Mouse (Mus musculus): Measurements from ENCODE around the gene Acyp2. TPM values are rescaled to one million over a fixed set of nuclear protein-coding genes. Genes with fewer than 3 reads are reported as not detected.

Acyp2 gene
- 7.4 and 7.7 TPM in 2 replicates for polyA plus RNA-seq (2011; ENCODE audit: insufficient read length, low read depth, missing spikeins)

- peak within 1 kb of the TSS; percentile 59 for H3K27ac ChIP-seq (ENCODE audit: insufficient read depth, low read length)
- H3K4me3 ChIP-seq (ENCODE audit: insufficient read depth, low read length) = peak within 1 kb of the TSS; percentile 59
- no peaks in the 10 kb centered on the region for H3K4me1 ChIP-seq (ENCODE audit: control insufficient read depth, insufficient read depth, low read length)
- TF ChIP-seq CTCF (IDR thresholded peaks at IDR 0.05; ENCODE audit: borderline replicate concordance, insufficient read depth, low read length) (no peak), POLR2A (IDR thresholded peaks at IDR 0.05; ENCODE audit: low read depth, low read length) (peak; percentile 94)
Observed at GRCm38 (mm10) chr11:30649001-30649637, at the start of gene Acyp2. Acyp2 (minus strand) TSS chr11:30649587.

- Histone ChIP-seq H3K4me3 (ENCODE audit: insufficient read depth, low read length) (no peak overlapping the region), H3K27ac (ENCODE audit: insufficient read depth, low read length) (no peak overlapping the region), H3K4me1 (ENCODE audit: control insufficient read depth, insufficient read depth, low read length) (no peaks in the 10 kb centered on the region)
- TF ChIP-seq POLR2A (IDR thresholded peaks at IDR 0.05; ENCODE audit: low read depth, low read length) = no peak
- no peak for TF ChIP-seq CTCF (IDR thresholded peaks at IDR 0.05; ENCODE audit: borderline replicate concordance, insufficient read depth, low read length)
Observed at GRCm38 (mm10) chr11:30689421-30689820, 40.0 kb upstream of the Acyp2 start.

- TF ChIP-seq CTCF (IDR thresholded peaks at IDR 0.05; ENCODE audit: borderline replicate concordance, insufficient read depth, low read length) (no peak; the same call in 1 of the 2 replicates), POLR2A (IDR thresholded peaks at IDR 0.05; ENCODE audit: low read depth, low read length) (no peak)
- H3K27ac ChIP-seq (ENCODE audit: insufficient read depth, low read length) = no peak overlapping the region
Observed at GRCm38 (mm10) chr11:30676086-30676485, 26.7 kb upstream of the Acyp2 start.

GRCm38 (mm10) chr11:30672719-30673118 lies 23.3 kb upstream of the Acyp2 start:
- H3K27ac ChIP-seq (ENCODE audit: insufficient read depth, low read length) = no peak overlapping the region
- H3K4me3 ChIP-seq (ENCODE audit: insufficient read depth, low read length) = no peak overlapping the region
- H3K4me1 ChIP-seq (ENCODE audit: control insufficient read depth, insufficient read depth, low read length) = no peaks in the 10 kb centered on the region
- no peak for TF ChIP-seq POLR2A (IDR thresholded peaks at IDR 0.05; ENCODE audit: low read depth, low read length)
- TF ChIP-seq CTCF (IDR thresholded peaks at IDR 0.05; ENCODE audit: borderline replicate concordance, insufficient read depth, low read length) = no peak

More at GRCm38 (mm10) chr11:30676086-30676485, 26.7 kb upstream of the Acyp2 start:
- Histone ChIP-seq H3K4me1 (ENCODE audit: control insufficient read depth, insufficient read depth, low read length) (no peaks in the 10 kb centered on the region), H3K4me3 (ENCODE audit: insufficient read depth, low read length) (no peak overlapping the region)

GRCm38 (mm10) chr11:30663001-30663400 lies 13.6 kb upstream of the Acyp2 start:
- TF ChIP-seq CTCF (IDR thresholded peaks at IDR 0.05; ENCODE audit: borderline replicate concordance, insufficient read depth, low read length) (no peak), POLR2A (IDR thresholded peaks at IDR 0.05; ENCODE audit: low read depth, low read length) (no peak)
- Histone ChIP-seq H3K27ac (ENCODE audit: insufficient read depth, low read length) (no peak overlapping the region), H3K4me3 (ENCODE audit: insufficient read depth, low read length) (no peak overlapping the region), H3K4me1 (ENCODE audit: control insufficient read depth, insufficient read depth, low read length) (no peaks in the 10 kb centered on the region)

GRCm38 (mm10) chr11:30662591-30662990 lies 13.2 kb upstream of the Acyp2 start:
- Histone ChIP-seq H3K4me3 (ENCODE audit: insufficient read depth, low read length) (no peak overlapping the region), H3K4me1 (ENCODE audit: control insufficient read depth, insufficient read depth, low read length) (no peaks in the 10 kb centered on the region), H3K27ac (ENCODE audit: insufficient read depth, low read length) (no peak overlapping the region)
- no peak for TF ChIP-seq POLR2A (IDR thresholded peaks at IDR 0.05; ENCODE audit: low read depth, low read length)
- no peak for TF ChIP-seq CTCF (IDR thresholded peaks at IDR 0.05; ENCODE audit: borderline replicate concordance, insufficient read depth, low read length)

GRCm38 (mm10) chr11:30657069-30657468 lies 7.7 kb upstream of the Acyp2 start:
- Histone ChIP-seq H3K4me1 (ENCODE audit: control insufficient read depth, insufficient read depth, low read length) (no peaks in the 10 kb centered on the region), H3K27ac (ENCODE audit: insufficient read depth, low read length) (no peak overlapping the region), H3K4me3 (ENCODE audit: insufficient read depth, low read length) (no peak overlapping the region)
- TF ChIP-seq POLR2A (IDR thresholded peaks at IDR 0.05; ENCODE audit: low read depth, low read length) (no peak), CTCF (IDR thresholded peaks at IDR 0.05; ENCODE audit: borderline replicate concordance, insufficient read depth, low read length) (no peak)

GRCm38 (mm10) chr11:30656060-30656459 lies 6.7 kb upstream of the Acyp2 start:
- TF ChIP-seq POLR2A (IDR thresholded peaks at IDR 0.05; ENCODE audit: low read depth, low read length) (no peak), CTCF (IDR thresholded peaks at IDR 0.05; ENCODE audit: borderline replicate concordance, insufficient read depth, low read length) (no peak)

GRCm38 (mm10) chr11:30650416-30650815 lies 1.0 kb upstream of the Acyp2 start:
- no peak overlapping the region for H3K4me3 ChIP-seq (ENCODE audit: insufficient read depth, low read length)
- no peak overlapping the region for H3K27ac ChIP-seq (ENCODE audit: insufficient read depth, low read length)
- TF ChIP-seq POLR2A (IDR thresholded peaks at IDR 0.05; ENCODE audit: low read depth, low read length) (no peak), CTCF (IDR thresholded peaks at IDR 0.05; ENCODE audit: borderline replicate concordance, insufficient read depth, low read length) (no peak)
- no peaks in the 10 kb centered on the region for H3K4me1 ChIP-seq (ENCODE audit: control insufficient read depth, insufficient read depth, low read length)

More at GRCm38 (mm10) chr11:30656060-30656459, 6.7 kb upstream of the Acyp2 start:
- Histone ChIP-seq H3K4me3 (ENCODE audit: insufficient read depth, low read length) (no peak overlapping the region), H3K4me1 (ENCODE audit: control insufficient read depth, insufficient read depth, low read length) (no peaks in the 10 kb centered on the region), H3K27ac (ENCODE audit: insufficient read depth, low read length) (no peak overlapping the region)

- no peak overlapping the region for H3K27ac ChIP-seq (ENCODE audit: insufficient read depth, low read length)
- H3K4me3 ChIP-seq (ENCODE audit: insufficient read depth, low read length) = no peak overlapping the region
- H3K4me1 ChIP-seq (ENCODE audit: control insufficient read depth, insufficient read depth, low read length) = no peaks in the 10 kb centered on the region
- TF ChIP-seq CTCF (IDR thresholded peaks at IDR 0.05; ENCODE audit: borderline replicate concordance, insufficient read depth, low read length) (no peak), POLR2A (IDR thresholded peaks at IDR 0.05; ENCODE audit: low read depth, low read length) (no peak)
Observed at GRCm38 (mm10) chr11:30635674-30636073, 13.7 kb downstream of the Acyp2 start.

Measured in embryonic fibroblast, embryonic 13.5 days (primary cell).